Mouse (Mus musculus) CH12.LX (cell line): Measurements from ENCODE around the gene Trarg1. TPM values are rescaled to one million over a fixed set of nuclear protein-coding genes. Genes with fewer than 3 reads are reported as not detected.
A peak's percentile ranks its signal among the peaks of the same experiment; 100 is the strongest.

Experiments used
- DNase-seq: peaks from one replicate; pipeline ENCODE4 v3.0.0-alpha.2; 2013; ENCODE audit errors: extremely low read depth
- H3K27ac ChIP-seq: 2 replicates; pipeline ENCODE4 v1.5.1; 2012; ENCODE audit warnings: low read depth, mild to moderate bottlenecking, control low read depth, moderate library complexity; ENCODE audit not compliant: insufficient read depth
- H3K27me3 ChIP-seq: replicated peaks from 2 replicates; pipeline ENCODE3; 2012; ENCODE audit warnings: inconsistent platforms
- H3K36me3 ChIP-seq, 2 experiments: replicated peaks in 1 of 2; 2 replicates each; pipeline versions ENCODE3 to v1.6.1; 2012; ENCODE audit warnings: inconsistent platforms in 1 of 2, low read length in 1 of 2, mild to moderate bottlenecking in 1 of 2, mixed read lengths in 1 of 2, moderate library complexity in 1 of 2; ENCODE audit not compliant: control insufficient read depth in 1 of 2, insufficient read depth in 1 of 2
- H3K4me1 ChIP-seq, 2 experiments: 2 replicates each; pipeline ENCODE4 v1.6.1; 2012; ENCODE audit warnings: inconsistent platforms in 1 of 2, moderate library complexity in 1 of 2; ENCODE audit not compliant: insufficient read depth in 2 of 2, control insufficient read depth in 1 of 2
- H3K4me2 ChIP-seq: 2 replicates; pipeline ENCODE4 v1.6.1; 2012; ENCODE audit warnings: low read depth, mild to moderate bottlenecking, control low read depth; ENCODE audit not compliant: poor library complexity, insufficient read depth, severe bottlenecking
- H3K4me3 ChIP-seq, 3 experiments: fragments of 150-350 bp in 1 of 3; sonication (generic) in 1 of 3; replicated peaks in 1 of 3; 2 replicates each; pipeline versions ENCODE3 to v1.5.1; 2011 to 2012; ENCODE audit warnings: low read depth in 2 of 3, low read length in 2 of 3, mild to moderate bottlenecking in 2 of 3, moderate library complexity in 2 of 3, control low read depth in 1 of 3, improper control_type of control experiment in 1 of 3, inconsistent platforms in 1 of 3, mixed read lengths in 1 of 3; ENCODE audit not compliant: poor library complexity in 1 of 3
- H3K79me2 ChIP-seq: replicated peaks from 2 replicates; pipeline ENCODE4 v1.6.1; 2012; ENCODE audit warnings: mild to moderate bottlenecking, moderate library complexity; ENCODE audit not compliant: control insufficient read depth, poor library complexity, insufficient read depth, severe bottlenecking; ENCODE audit errors: extremely low read depth
- H3K9ac ChIP-seq: 2 replicates; pipeline ENCODE4 v1.6.1; 2012; ENCODE audit warnings: low read depth, mild to moderate bottlenecking, control low read depth, moderate library complexity; ENCODE audit not compliant: insufficient read depth
- H3K9me3 ChIP-seq: replicated peaks from 2 replicates; pipeline ENCODE3; 2012; ENCODE audit warnings: low read length, inconsistent platforms, mixed read lengths
- E2F4 ChIP-seq: IDR thresholded peaks from 2 replicates; pipeline ENCODE4 v1.6.1; 2011; ENCODE audit warnings: low read depth, low read length, improper control_type of control experiment; ENCODE audit not compliant: insufficient replicate concordance
- EP300 ChIP-seq: IDR thresholded peaks from 2 replicates; pipeline ENCODE4 v1.6.1; 2011; ENCODE audit warnings: low read length, improper control_type of control experiment
- ETS1 ChIP-seq: conservative IDR thresholded peaks from 2 replicates; pipeline ENCODE4 v1.6.1; 2012; ENCODE audit warnings: low read depth, mild to moderate bottlenecking, inconsistent platforms, low read length, improper control_type of control experiment, moderate library complexity
- GABPA ChIP-seq: IDR thresholded peaks from 2 replicates; pipeline ENCODE4 v1.6.1; 2012; ENCODE audit warnings: low read depth, low read length, improper control_type of control experiment, inconsistent platforms; ENCODE audit not compliant: insufficient replicate concordance
- JUND ChIP-seq: conservative IDR thresholded peaks from 2 replicates; pipeline ENCODE4 v1.6.1; 2011; ENCODE audit warnings: low read depth, low read length, improper control_type of control experiment
- MYC ChIP-seq: IDR thresholded peaks from 2 replicates; pipeline ENCODE4 v1.6.1; 2011; ENCODE audit warnings: low read depth, mild to moderate bottlenecking, improper control_type of control experiment, low read length
- POLR2A ChIP-seq: IDR thresholded peaks from 2 replicates; pipeline ENCODE4 v1.6.1; 2011; ENCODE audit warnings: low read depth, mild to moderate bottlenecking, improper control_type of control experiment, low read length
- RAD21 ChIP-seq: IDR thresholded peaks from 2 replicates; pipeline ENCODE4 v1.6.1; 2011; ENCODE audit warnings: low read depth, mild to moderate bottlenecking, low read length, improper control_type of control experiment, moderate library complexity
- ZC3H11A ChIP-seq: IDR thresholded peaks from 2 replicates; pipeline ENCODE4 v1.6.1; 2012; ENCODE audit warnings: low read depth, mild to moderate bottlenecking, inconsistent platforms, low read length, improper control_type of control experiment
- dilution Hi-C: fragments of 300-500 bp; cut with MboI; formaldehyde crosslinking; loops from 2 replicates; pipeline ENCODE4 v1.14.3; 2020; ENCODE audit warnings: low sequenced_read_pairs; ENCODE audit not compliant: extremely low pct_unique_long_range_greater_than_20kb, extremely low pct_ligation_motif_present
- in situ Hi-C: fragments of 300-500 bp; cut with MboI; formaldehyde crosslinking; loops from 3 replicates; pipeline ENCODE4 v1.14.3; 2019; ENCODE audit warnings: low sequenced_read_pairs, low pct_ligation_motif_present, low pct_unique_long_range_greater_than_20kb, mixed read lengths
- polyA plus RNA-seq: library from polyadenylated mRNA; unstranded; fragments of >175 nt; gene quantifications from 2 replicates; pipeline ENCODE4 v1.2.1, GENCODE M21; 2012; ENCODE audit warnings: low read depth; ENCODE audit not compliant: insufficient read length
- total RNA-seq, 2 experiments: library from RNA; depleted of rRNA; stranded (reverse); fragments of 300-350 nt in 1 of 2; fragments of >200 nt in 1 of 2; gene quantifications; 2 replicates each; pipeline ENCODE4 v1.2.3; 2012 to 2014

The Trarg1 gene
- total and polyA plus RNA-seq, 3 experiments, result not detected

- dilution Hi-C loops, result no loop called here
- Histone ChIP-seq H3K27ac (no peak overlapping the region), H3K4me3 (no peak overlapping the region), H3K4me2 (no peak overlapping the region), H3K79me2 (no peaks in the 10 kb centered on the region), H3K4me1 (peaks cover 0 to 3% of the 10 kb centered on the region in 2 experiments; a peak in 2 of 4 replicates), H3K9ac (no peak overlapping the region), H3K9me3 (no peaks in the 10 kb centered on the region), H3K27me3 (peaks cover 1% of the 10 kb centered on the region), H3K36me3 (no peaks in the 10 kb centered on the region)
- TF ChIP-seq POLR2A (no peak), RAD21 (no peak), MYC (no peak), JUND (no peak)
- in situ Hi-C loops, result no loop called here
- DNase-seq, result no peak
Measured at GRCm38 (mm10) chr11:76639269-76639985, 40.2 kb upstream of the Trarg1 start.

DNA sequence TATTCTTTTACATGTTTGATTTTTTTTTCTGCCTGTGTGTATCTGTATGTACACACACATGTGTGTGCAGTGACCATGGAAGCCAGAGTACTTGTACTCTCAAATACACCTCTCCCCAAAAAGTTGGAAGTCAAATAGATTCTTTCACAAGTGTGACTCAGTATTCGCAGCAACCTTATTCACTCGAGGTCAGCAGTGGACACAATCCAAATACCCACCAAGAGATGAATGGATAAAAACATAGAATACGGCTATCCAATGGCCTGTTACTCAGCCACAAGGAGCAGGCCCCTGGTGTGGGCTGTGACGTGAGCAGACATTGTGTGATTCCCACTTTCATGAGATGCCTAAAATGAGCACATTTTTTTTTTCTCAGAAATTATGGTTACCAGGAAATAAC is 39.4 kb upstream of the Trarg1 start:
- no peaks in the 10 kb centered on the region for H3K9me3 ChIP-seq
- H3K79me2 ChIP-seq, result no peaks in the 10 kb centered on the region
- H3K4me1 ChIP-seq, result peaks cover 2 to 11% of the 10 kb centered on the region in 2 experiments; a peak in 3 of 4 replicates
- H3K4me3 ChIP-seq, result no peak overlapping the region
- no peak overlapping the region for H3K27ac ChIP-seq
- H3K27me3 ChIP-seq, result peaks cover 9% of the 10 kb centered on the region
- TF ChIP-seq GABPA (no peak), E2F4 (no peak), ZC3H11A (no peak)
- H3K4me2 ChIP-seq, result no peak overlapping the region
- H3K36me3 ChIP-seq, result no peaks in the 10 kb centered on the region
- dilution Hi-C loops, result no loop called here
- no peak overlapping the region for H3K9ac ChIP-seq
- no peak for DNase-seq
- in situ Hi-C loops, result loop anchor here (10.0 kb wide), 2 partner anchors 95 to 185 kb away; no protein-coding TSS in a partner anchor

DNA sequence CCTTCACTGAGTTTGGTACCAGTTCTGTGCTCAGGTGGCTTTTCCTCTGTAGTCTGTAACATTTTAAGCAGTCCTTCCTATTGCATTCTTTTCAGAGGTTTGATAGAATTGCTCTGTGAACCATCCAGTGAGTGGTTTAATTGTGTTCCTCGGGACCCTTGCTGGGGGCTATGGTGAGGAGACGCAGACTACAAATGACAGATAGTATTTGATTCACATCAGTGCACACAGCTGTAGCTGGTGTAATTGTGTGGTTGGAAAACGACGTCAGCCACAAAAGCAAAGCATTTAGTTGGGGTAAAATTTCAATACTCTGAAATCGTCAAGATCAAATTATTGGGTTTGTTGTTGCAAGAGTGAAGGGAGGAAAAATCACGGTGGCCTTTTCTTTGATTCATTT is 35.4 kb upstream of the Trarg1 start:
- Histone ChIP-seq H3K4me1 (peaks cover 5 to 22% of the 10 kb centered on the region in 2 experiments), H3K4me2 (no peak overlapping the region), H3K4me3 (no peak overlapping the region), H3K27ac (no peak overlapping the region), H3K36me3 (no peaks in the 10 kb centered on the region), H3K9ac (no peak overlapping the region), H3K79me2 (no peaks in the 10 kb centered on the region), H3K27me3 (peaks cover 18% of the 10 kb centered on the region), H3K9me3 (no peaks in the 10 kb centered on the region)
- DNase-seq, result no peak
- in situ Hi-C loops (loop anchor here (10.0 kb wide), 2 partner anchors 99 to 189 kb away; no protein-coding TSS in a partner anchor), dilution Hi-C loops (no loop called here)
- TF ChIP-seq EP300, result peak; percentile 31; the same call in 1 of the 2 replicates
- TF ChIP-seq ETS1, result peak; percentile 60
- TF ChIP-seq ZC3H11A, result no peak
